Mouse (Mus musculus): ENCODE results near the gene Bicral. TPM values are rescaled to one million over a fixed set of nuclear protein-coding genes. Genes with fewer than 3 reads are reported as not detected.

Gene Bicral
- polyA plus RNA-seq, 1 experiment from 2014 or later, result 4.1 TPM

- Histone ChIP-seq H3K9me3 (replicated peaks; ENCODE audit: control insufficient read depth, low read length) (no peaks in the 10 kb centered on the region), H3K4me1 (ENCODE audit: control insufficient read depth, insufficient read depth, low read length) (no peaks in the 10 kb centered on the region), H3K9ac (ENCODE audit: low read depth, low read length) (no peak overlapping the region), H3K27me3 (ENCODE audit: control insufficient read depth, insufficient read depth, low read length) (no peaks in the 10 kb centered on the region), H3K27ac (ENCODE audit: low read depth, low read length) (no peak overlapping the region), H3K36me3 (ENCODE audit: control insufficient read depth, insufficient read depth, low read length) (peaks cover 20% of the 10 kb centered on the region), H3K4me3 (ENCODE audit: low read depth, low read length) (no peak overlapping the region), H3K4me2 (no peak overlapping the region)
- no peak for ATAC-seq (replicated peaks; ENCODE audit: insufficient number of reproducible peaks, low FRiP score, low TSS enrichment)
- WGBS (ENCODE audit: insufficient replicate concordance), result 91% methylated on average over 8 of the region's 8 CpGs
These were observed 35.2 kb downstream of the Bicral start for GRCm38 (mm10) chr17:46823091-46823490.

GRCm38 (mm10) chr17:46820628-46821027 lies 37.7 kb downstream of the Bicral start:
- peaks cover 20% of the 10 kb centered on the region for H3K36me3 ChIP-seq (ENCODE audit: control insufficient read depth, insufficient read depth, low read length)
- 95% methylated on average over 7 of the region's 7 CpGs for WGBS (ENCODE audit: insufficient replicate concordance)
- no peak overlapping the region for H3K9ac ChIP-seq (ENCODE audit: low read depth, low read length)
- no peaks in the 10 kb centered on the region for H3K9me3 ChIP-seq (replicated peaks; ENCODE audit: control insufficient read depth, low read length)
- no peak overlapping the region for H3K4me3 ChIP-seq (ENCODE audit: low read depth, low read length)
- H3K4me2 ChIP-seq, result no peak overlapping the region
- ATAC-seq (replicated peaks; ENCODE audit: insufficient number of reproducible peaks, low FRiP score, low TSS enrichment), result no peak
- H3K27me3 ChIP-seq (ENCODE audit: control insufficient read depth, insufficient read depth, low read length), result no peaks in the 10 kb centered on the region
- no peak overlapping the region for H3K27ac ChIP-seq (ENCODE audit: low read depth, low read length)
- no peaks in the 10 kb centered on the region for H3K4me1 ChIP-seq (ENCODE audit: control insufficient read depth, insufficient read depth, low read length)

- Histone ChIP-seq H3K4me2 (no peak overlapping the region), H3K4me1 (ENCODE audit: control insufficient read depth, insufficient read depth, low read length) (no peaks in the 10 kb centered on the region), H3K4me3 (ENCODE audit: low read depth, low read length) (no peak overlapping the region), H3K27me3 (ENCODE audit: control insufficient read depth, insufficient read depth, low read length) (no peaks in the 10 kb centered on the region), H3K9ac (ENCODE audit: low read depth, low read length) (no peak overlapping the region), H3K9me3 (replicated peaks; ENCODE audit: control insufficient read depth, low read length) (no peaks in the 10 kb centered on the region), H3K27ac (ENCODE audit: low read depth, low read length) (no peak overlapping the region), H3K36me3 (ENCODE audit: control insufficient read depth, insufficient read depth, low read length) (peaks cover 9% of the 10 kb centered on the region; the same call in 1 of the 2 replicates)
- no peak for ATAC-seq (replicated peaks; ENCODE audit: insufficient number of reproducible peaks, low FRiP score, low TSS enrichment)
- WGBS (ENCODE audit: insufficient replicate concordance), result 73% methylated on average over 12 of the region's 12 CpGs
These were observed 40.5 kb downstream of the Bicral start for GRCm38 (mm10) chr17:46817734-46818158.

GRCm38 (mm10) chr17:46816306-46816705 lies 42.0 kb downstream of the Bicral start:
- Histone ChIP-seq H3K9ac (ENCODE audit: low read depth, low read length) (no peak overlapping the region), H3K4me3 (ENCODE audit: low read depth, low read length) (no peak overlapping the region), H3K27me3 (ENCODE audit: control insufficient read depth, insufficient read depth, low read length) (no peaks in the 10 kb centered on the region), H3K36me3 (ENCODE audit: control insufficient read depth, insufficient read depth, low read length) (peaks cover 9% of the 10 kb centered on the region; the same call in 1 of the 2 replicates), H3K4me2 (no peak overlapping the region), H3K27ac (ENCODE audit: low read depth, low read length) (no peak overlapping the region), H3K9me3 (replicated peaks; ENCODE audit: control insufficient read depth, low read length) (no peaks in the 10 kb centered on the region), H3K4me1 (ENCODE audit: control insufficient read depth, insufficient read depth, low read length) (no peaks in the 10 kb centered on the region)
- no peak for ATAC-seq (replicated peaks; ENCODE audit: insufficient number of reproducible peaks, low FRiP score, low TSS enrichment)
- WGBS (ENCODE audit: insufficient replicate concordance), result 81% methylated on average over 13 of the region's 13 CpGs

GRCm38 (mm10) chr17:46814497-46814896 lies 43.8 kb downstream of the Bicral start:
- Histone ChIP-seq H3K27me3 (ENCODE audit: control insufficient read depth, insufficient read depth, low read length) (no peaks in the 10 kb centered on the region), H3K4me3 (ENCODE audit: low read depth, low read length) (no peak overlapping the region), H3K9me3 (replicated peaks; ENCODE audit: control insufficient read depth, low read length) (no peaks in the 10 kb centered on the region), H3K4me2 (no peak overlapping the region), H3K27ac (ENCODE audit: low read depth, low read length) (no peak overlapping the region), H3K36me3 (ENCODE audit: control insufficient read depth, insufficient read depth, low read length) (0 out of 2 replicates have a peak, but pooled peaks cover 3% of the 10 kb centered on the region), H3K9ac (ENCODE audit: low read depth, low read length) (no peak overlapping the region), H3K4me1 (ENCODE audit: control insufficient read depth, insufficient read depth, low read length) (no peaks in the 10 kb centered on the region)
- WGBS (ENCODE audit: insufficient replicate concordance), result 87% methylated on average over 6 of the region's 6 CpGs
- no peak for ATAC-seq (replicated peaks; ENCODE audit: insufficient number of reproducible peaks, low FRiP score, low TSS enrichment)

GRCm38 (mm10) chr17:46813637-46814036 lies 44.6 kb downstream of the Bicral start:
- no peak overlapping the region for H3K4me2 ChIP-seq
- no peaks in the 10 kb centered on the region for H3K4me1 ChIP-seq (ENCODE audit: control insufficient read depth, insufficient read depth, low read length)
- ATAC-seq (replicated peaks; ENCODE audit: insufficient number of reproducible peaks, low FRiP score, low TSS enrichment), result no peak
- 80% methylated on average over 8 of the region's 8 CpGs for WGBS (ENCODE audit: insufficient replicate concordance)
- no peak overlapping the region for H3K4me3 ChIP-seq (ENCODE audit: low read depth, low read length)
- H3K9ac ChIP-seq (ENCODE audit: low read depth, low read length), result no peak overlapping the region
- H3K9me3 ChIP-seq (replicated peaks; ENCODE audit: control insufficient read depth, low read length), result no peaks in the 10 kb centered on the region
- no peaks in the 10 kb centered on the region for H3K27me3 ChIP-seq (ENCODE audit: control insufficient read depth, insufficient read depth, low read length)
- 0 out of 2 replicates have a peak, but pooled peaks cover 3% of the 10 kb centered on the region for H3K36me3 ChIP-seq (ENCODE audit: control insufficient read depth, insufficient read depth, low read length)
- H3K27ac ChIP-seq (ENCODE audit: low read depth, low read length), result no peak overlapping the region

GRCm38 (mm10) chr17:46812442-46812841 lies 45.8 kb downstream of the Bicral start:
- Histone ChIP-seq H3K9ac (ENCODE audit: low read depth, low read length) (no peak overlapping the region), H3K4me1 (ENCODE audit: control insufficient read depth, insufficient read depth, low read length) (no peaks in the 10 kb centered on the region), H3K36me3 (ENCODE audit: control insufficient read depth, insufficient read depth, low read length) (0 out of 2 replicates have a peak, but pooled peaks cover 3% of the 10 kb centered on the region), H3K9me3 (replicated peaks; ENCODE audit: control insufficient read depth, low read length) (no peaks in the 10 kb centered on the region), H3K4me3 (ENCODE audit: low read depth, low read length) (no peak overlapping the region), H3K4me2 (no peak overlapping the region), H3K27me3 (ENCODE audit: control insufficient read depth, insufficient read depth, low read length) (no peaks in the 10 kb centered on the region), H3K27ac (ENCODE audit: low read depth, low read length) (no peak overlapping the region)
- no peak for ATAC-seq (replicated peaks; ENCODE audit: insufficient number of reproducible peaks, low FRiP score, low TSS enrichment)
- 81% methylated on average over 1 of the region's 1 CpGs for WGBS (ENCODE audit: insufficient replicate concordance)

GRCm38 (mm10) chr17:46810672-46811071 lies 47.6 kb downstream of the Bicral start:
- no peak overlapping the region for H3K27ac ChIP-seq (ENCODE audit: low read depth, low read length)
- no peaks in the 10 kb centered on the region for H3K4me1 ChIP-seq (ENCODE audit: control insufficient read depth, insufficient read depth, low read length)
- ATAC-seq (replicated peaks; ENCODE audit: insufficient number of reproducible peaks, low FRiP score, low TSS enrichment), result no peak
- H3K36me3 ChIP-seq (ENCODE audit: control insufficient read depth, insufficient read depth, low read length), result peaks cover 8% of the 10 kb centered on the region
- no peak overlapping the region for H3K9ac ChIP-seq (ENCODE audit: low read depth, low read length)
- no peaks in the 10 kb centered on the region for H3K9me3 ChIP-seq (replicated peaks; ENCODE audit: control insufficient read depth, low read length)
- H3K4me2 ChIP-seq, result no peak overlapping the region
- H3K27me3 ChIP-seq (ENCODE audit: control insufficient read depth, insufficient read depth, low read length), result no peaks in the 10 kb centered on the region
- H3K4me3 ChIP-seq (ENCODE audit: low read depth, low read length), result no peak overlapping the region
- 85% methylated on average over 3 of the region's 3 CpGs for WGBS (ENCODE audit: insufficient replicate concordance)

GRCm38 (mm10) chr17:46809131-46809830 lies 49.0 kb downstream of the Bicral start:
- Histone ChIP-seq H3K4me1 (ENCODE audit: control insufficient read depth, insufficient read depth, low read length) (no peaks in the 10 kb centered on the region), H3K27me3 (ENCODE audit: control insufficient read depth, insufficient read depth, low read length) (no peaks in the 10 kb centered on the region), H3K4me3 (ENCODE audit: low read depth, low read length) (no peak overlapping the region), H3K9ac (ENCODE audit: low read depth, low read length) (no peak overlapping the region), H3K36me3 (ENCODE audit: control insufficient read depth, insufficient read depth, low read length) (peaks cover 11% of the 10 kb centered on the region), H3K27ac (ENCODE audit: low read depth, low read length) (no peak overlapping the region), H3K4me2 (no peak overlapping the region), H3K9me3 (replicated peaks; ENCODE audit: control insufficient read depth, low read length) (no peaks in the 10 kb centered on the region)
- no peak for ATAC-seq (replicated peaks; ENCODE audit: insufficient number of reproducible peaks, low FRiP score, low TSS enrichment)
- WGBS (ENCODE audit: insufficient replicate concordance), result 79% methylated on average over 6 of the region's 6 CpGs
